Mouse (Mus musculus) frontal cortex, adult (tissue): ENCODE measurements around the gene Usp20.

Experiments
- ATAC-seq: cut with Nextera tagmentation; 2 replicates; pipeline ENCODE4 v1.9.2; 2017; ENCODE audit warnings: mild to moderate bottlenecking, moderate library complexity, mixed read lengths; ENCODE audit not compliant: low TSS enrichment

Usp20 gene

GRCm38 (mm10) chr2:31069506-31069905 lies 87.4 kb downstream of the Usp20 start:
- ATAC-seq, result no peak
